Mouse (Mus musculus): ENCODE results near the gene Camp.
A peak's percentile ranks its signal among the peaks of the same experiment; 100 is the strongest.
"Not testable (repeated sequence)": the region's sequence is repeated elsewhere in the genome, so short reads cannot be mapped to it uniquely, and the experiment has no call there.

Camp gene

DNA sequence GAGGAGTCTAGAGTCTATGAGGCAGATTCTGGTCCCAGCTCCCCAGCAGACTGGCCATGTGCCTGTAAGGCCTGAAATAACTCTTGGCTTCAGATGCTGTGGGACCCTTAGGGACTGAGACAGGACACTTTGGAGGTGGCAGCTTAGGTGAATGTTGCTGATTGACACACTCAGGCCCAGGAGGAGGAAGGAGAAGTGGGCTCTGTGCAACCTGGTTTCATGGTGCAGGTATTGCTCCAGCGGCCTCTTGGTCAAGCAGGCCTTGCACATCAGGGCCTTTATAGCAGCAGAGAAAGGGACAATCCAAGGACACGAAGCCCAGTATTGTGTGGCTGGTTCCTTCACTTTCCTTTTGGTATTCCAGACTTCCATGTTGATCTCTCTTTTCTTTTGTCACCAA is 4.9 kb upstream of the Camp start:
- no peak for DNase-seq (ENCODE audit: low read depth, low spot score)

DNA sequence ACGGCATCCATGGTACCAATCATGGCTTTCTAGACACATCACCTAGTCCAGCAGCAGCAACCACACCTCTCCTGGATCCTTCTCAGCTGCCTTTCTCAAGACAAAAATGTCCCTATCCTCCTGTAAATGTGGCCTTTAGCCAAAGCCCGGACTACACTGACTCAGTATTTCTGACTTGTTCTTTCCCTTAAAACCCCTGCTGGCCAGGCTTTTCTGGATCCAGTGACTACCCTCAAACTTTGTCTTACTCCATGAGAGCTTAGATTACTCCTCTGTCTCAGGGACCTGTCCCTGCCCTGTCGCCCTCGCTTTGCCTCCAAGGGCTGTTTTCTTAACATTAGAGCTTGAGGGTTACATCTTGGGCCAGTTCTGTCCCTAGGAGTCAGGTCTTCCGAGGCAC is 682 bp upstream of the Camp start:
- DNase-seq (ENCODE audit: low read depth, low spot score) = peak; percentile 40

DNA sequence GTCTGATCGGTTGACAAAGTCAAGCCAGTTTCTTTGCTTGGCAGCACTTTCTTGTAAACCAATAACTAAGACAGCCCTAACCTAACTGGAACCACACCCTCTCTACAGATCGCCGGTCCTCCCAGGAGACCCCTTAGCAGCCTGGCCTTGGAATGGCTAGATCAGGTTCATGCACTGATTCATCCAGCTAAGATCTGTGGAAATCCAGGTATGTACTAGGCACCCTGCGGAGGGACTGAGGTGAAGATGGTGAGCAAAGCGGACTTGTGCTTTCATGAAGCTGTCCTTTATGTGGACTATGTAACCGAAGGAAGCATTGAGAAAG is 16.4 kb downstream of the Camp start:
- no peak for DNase-seq (ENCODE audit: low read depth, low spot score)

DNA sequence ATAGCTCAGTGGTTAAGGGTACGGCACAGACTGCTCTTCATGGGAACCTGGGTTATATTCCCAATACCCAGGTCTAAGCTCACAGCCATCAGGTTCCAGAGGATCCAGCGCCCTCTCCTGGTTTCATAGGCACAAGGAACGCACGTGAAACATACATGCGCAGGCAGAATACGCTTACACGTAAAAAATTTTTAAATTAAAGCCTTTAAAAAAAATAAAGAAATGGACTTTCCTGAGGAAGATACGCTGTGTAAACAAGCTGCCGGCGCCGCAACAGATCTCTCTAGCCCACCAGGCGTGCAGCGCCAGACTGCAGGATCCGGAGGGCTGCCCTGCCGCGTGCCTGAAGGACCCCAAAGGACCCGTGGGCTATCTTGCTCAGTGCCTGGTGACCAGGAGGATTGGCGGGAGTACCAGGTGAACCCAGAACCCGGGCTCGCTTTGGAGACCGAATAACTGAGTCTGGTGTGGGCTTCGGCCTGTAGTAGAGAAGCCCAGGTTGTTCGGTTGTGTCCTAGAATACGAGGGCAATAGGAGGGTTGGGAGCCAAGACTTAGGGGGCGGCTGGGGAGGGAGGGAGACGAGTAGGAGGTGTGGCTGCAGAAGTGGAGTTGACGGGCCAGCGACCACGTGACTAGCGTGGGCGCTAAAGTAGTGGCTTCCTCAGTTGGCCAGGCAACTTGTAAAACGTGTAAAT is 16.9 kb downstream of the Camp start, which contains the start of gene Nme6:
Gene Nme6, plus strand, starts transcription at position 359 of the 697 bp plus-strand sequence.
- DNase-seq (ENCODE audit: low read depth, low spot score) = peak; percentile 86

DNA sequence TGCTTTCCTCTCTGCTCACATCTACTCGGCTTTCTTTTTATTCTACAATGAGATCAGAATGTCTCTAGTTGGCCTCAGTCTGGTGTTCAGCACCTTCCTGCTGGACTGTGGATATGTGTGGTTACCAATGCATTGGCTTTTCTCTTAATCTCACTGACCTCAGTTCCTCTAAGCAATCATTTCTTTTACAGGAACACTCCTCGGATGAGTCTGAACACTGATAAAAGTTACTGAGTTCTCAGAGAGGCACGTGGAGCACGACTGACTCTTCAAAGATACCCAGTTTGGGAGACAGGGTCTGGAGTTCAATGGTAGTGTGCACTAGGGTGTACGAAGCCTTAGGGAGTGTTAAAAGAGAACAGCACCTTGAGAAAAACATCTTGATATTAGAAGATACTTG is 23.2 kb downstream of the Camp start:
- DNase-seq (ENCODE audit: low read depth, low spot score) = no peak

DNA sequence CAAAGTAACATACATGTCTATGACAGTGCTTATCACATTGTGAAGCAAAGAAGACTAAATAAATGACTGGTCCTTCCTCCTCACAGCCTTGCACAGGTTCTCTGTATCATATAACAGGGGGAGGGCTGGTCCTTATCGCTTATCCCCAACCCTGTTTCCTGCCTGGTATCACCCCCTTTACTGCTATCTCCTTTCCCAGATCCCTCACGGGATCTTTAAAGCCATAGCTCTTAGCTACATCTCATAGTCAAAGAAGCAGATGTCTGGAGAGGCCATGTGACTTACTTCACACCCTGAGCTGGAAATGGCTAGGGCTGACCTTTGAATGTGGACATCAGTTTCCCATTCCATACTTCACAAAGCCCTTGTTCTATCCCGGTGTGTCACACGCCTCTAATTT is 23.7 kb downstream of the Camp start:
- no peak for DNase-seq (ENCODE audit: low read depth, low spot score)

DNA sequence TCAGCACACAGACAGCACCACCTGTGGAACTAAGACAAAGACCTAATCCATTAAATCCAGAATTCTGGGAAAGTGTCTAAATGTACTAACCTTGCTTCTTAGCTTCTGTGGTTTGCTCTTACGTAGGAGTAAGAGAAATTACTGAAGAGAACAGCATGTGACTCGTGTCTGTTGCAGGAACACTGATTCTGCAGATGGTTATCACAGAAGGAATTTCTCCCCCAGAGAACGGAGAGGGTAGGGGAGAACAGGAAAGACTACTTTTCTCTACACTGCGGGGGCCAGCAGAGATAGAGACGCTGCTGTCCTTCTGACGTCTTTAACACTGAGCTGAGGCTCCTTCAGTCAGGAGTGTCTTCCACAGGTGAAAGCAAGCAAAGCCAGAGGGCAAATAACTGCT is 33.1 kb downstream of the Camp start:
- DNase-seq (ENCODE audit: low read depth, low spot score) = no peak

DNA sequence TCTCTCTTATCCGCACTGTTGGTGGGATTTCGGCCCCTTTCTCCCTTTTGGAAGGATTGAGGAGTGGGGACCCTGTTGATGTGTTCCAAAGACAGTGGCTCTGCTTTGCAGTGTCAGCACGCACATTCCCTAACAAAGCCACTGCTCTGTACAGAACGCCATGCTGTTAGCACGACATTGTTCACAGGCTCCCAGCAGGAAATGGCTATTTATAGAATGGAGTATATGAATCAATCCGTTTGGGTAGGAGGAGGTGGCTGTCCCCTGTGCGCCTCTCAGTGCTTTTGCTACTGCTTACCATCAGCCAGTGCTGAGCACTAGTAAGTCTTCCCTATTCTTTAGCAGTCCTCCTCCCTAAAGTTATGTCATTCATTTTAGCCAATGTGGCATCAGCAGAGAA is 36.0 kb downstream of the Camp start:
- no peak for DNase-seq (ENCODE audit: low read depth, low spot score)

DNA sequence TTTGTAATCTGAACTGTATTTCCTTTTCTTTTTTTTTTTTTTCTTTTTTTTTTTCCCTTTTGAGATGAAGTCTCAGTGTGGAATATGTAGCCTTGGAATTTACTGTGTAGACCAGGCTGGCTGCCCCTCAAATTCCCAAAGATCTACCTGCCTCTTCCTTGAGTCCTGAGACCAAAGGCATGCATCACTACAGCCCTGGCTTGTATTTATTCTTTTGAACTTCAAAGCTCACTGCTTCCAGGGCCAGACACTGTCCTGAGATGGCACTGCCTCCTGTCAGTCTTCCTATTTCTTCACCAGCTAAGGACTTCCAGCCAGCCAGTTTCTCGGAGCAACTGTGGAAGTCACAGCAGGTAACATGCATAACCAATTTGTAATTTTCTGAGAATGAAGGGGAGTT is 37.4 kb downstream of the Camp start, which contains the start of gene Spink8:
Gene Spink8, plus strand, starts transcription at position 301 of the 400 bp plus-strand sequence.
- DNase-seq (ENCODE audit: low read depth, low spot score) = no peak

DNA sequence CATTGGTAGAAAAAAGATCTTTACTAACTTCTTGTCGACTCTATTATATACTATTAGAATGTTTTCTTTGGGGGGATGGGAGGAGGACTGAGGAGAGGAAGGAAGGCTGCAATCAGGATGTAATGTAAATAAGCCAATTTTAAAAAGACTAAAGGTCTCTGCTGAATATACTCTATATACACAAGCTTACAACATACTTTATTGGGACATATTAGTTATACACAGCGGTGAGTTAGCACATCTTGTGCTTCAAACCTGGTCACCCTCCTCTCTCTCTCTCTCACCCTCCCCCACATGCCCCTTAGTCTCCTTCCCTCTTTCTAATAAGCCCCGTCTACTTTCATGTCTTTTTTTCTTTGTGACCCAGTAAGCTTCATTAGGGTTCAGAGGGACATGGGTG is 41.5 kb downstream of the Camp start:
- DNase-seq (ENCODE audit: low read depth, low spot score) = no peak

DNA sequence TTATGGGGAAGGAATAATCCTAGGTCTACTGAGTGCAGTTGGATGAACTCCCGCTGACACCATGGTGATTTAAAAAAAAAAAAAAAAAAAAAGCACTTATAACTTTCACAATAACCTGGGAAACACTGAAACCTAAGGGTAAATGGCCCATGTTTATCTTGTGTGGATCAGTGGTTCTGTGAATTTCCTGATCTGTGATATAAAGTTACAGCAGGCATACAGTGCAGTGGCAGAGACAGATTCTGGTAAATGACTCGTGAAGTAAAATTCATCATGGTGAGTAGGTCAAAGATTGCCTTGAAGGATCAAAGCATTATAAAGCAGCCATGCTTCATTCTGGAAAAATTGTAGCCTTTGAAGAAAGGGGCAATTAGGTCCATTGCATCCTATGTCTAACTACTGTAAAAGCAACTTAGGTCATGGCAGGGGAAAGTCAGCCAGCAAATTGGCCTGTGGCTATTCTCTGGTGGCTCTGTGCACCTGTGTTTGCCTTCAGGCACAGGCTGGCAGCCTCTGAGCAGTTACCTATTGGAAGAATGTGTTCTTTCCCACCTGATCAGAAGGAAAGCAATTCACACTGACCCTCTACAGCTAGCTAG is 42.6 kb downstream of the Camp start:
- no peak for DNase-seq (ENCODE audit: low read depth, low spot score)

DNA sequence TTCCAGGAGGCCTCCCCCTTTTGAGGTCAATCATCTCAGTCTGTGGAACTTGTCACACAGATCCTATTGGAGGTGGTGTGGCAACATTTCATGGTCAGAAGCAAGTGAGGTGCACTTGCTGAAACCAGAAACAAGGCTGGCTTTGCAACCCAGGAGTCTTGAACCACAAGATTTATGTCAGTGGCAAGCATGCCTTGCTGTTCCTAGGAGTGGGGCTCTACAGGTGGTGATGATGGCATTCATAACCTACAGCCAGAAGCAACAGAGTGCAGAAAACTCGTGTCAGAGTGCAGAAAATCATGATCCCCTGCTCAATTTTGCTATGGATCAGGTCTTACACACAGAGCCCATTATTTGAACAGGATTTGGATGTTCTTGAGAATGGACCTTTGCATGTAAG is 43.2 kb downstream of the Camp start:
- DNase-seq (ENCODE audit: low read depth, low spot score) = no peak

DNA sequence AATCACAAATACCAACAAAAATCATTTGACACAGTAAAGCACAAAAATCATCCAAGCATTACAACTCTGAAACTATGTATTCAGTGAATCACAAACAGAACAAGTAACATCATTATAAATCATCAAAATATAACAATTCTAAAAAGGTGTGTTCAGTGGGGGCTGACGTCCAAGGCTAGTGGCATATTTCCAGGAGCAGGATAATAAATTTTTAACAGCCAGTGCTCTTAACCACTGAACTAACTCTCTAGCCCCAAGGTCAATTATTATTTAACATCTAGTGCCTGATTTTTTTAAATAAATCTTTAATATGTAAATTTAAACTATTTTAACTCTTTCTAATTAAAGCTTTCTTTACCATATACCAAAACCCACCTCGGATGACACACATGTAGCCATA is 43.8 kb downstream of the Camp start:
- DNase-seq (ENCODE audit: low read depth, low spot score) = not testable (repeated sequence)

DNA sequence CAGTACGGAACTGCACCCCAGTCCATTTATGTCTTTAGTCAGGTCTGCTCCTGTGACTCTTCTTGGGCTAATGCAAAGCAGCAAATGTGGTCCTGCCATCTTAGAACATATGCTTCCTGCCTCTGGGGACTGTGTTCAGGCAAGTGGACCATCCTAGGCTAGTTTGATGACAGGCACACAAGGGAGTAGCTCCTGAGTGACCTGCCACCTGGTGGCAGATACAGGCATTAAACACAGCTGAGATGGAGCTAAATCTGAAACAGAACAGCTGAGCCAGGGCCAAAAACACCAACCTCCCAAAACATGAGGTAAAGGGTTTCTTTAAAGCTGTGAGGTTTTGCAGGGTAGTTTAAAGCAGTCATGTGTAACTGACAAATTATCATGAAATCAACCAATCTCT is 51.4 kb downstream of the Camp start:
- peak; percentile 65 for DNase-seq (ENCODE audit: low read depth, low spot score)

All from 3T3-L1 (cell line).